Mouse (Mus musculus) MEL (cell line): ENCODE measurements around the gene Esrrb. TPM values are rescaled to one million over a fixed set of nuclear protein-coding genes. Genes with fewer than 3 reads are reported as not detected.

Source experiments
- DNase-seq: peaks from one replicate; pipeline ENCODE4 v3.0.0; 2011; ENCODE audit warnings: low read depth, low spot score
- H3K27ac ChIP-seq: 2 replicates; pipeline ENCODE4 v1.5.1; 2012; ENCODE audit warnings: low read depth, mild to moderate bottlenecking, control low read depth, low read length, moderate library complexity; ENCODE audit not compliant: control insufficient read depth
- H3K27me3 ChIP-seq, 2 experiments: fragments of 150-350 bp in 1 of 2; sonication (generic) in 1 of 2; 2 replicates each; pipeline ENCODE4 v1.6.1; 2012; ENCODE audit warnings: low read length in 2 of 2, mild to moderate bottlenecking in 2 of 2, improper control_type of control experiment in 1 of 2, moderate library complexity in 1 of 2; ENCODE audit not compliant: insufficient read depth in 2 of 2, control insufficient read depth in 1 of 2
- H3K36me3 ChIP-seq, 2 experiments: 2 replicates each; pipeline ENCODE4 v1.6.1; 2012 to 2014; ENCODE audit warnings: low read length in 2 of 2, improper control_type of control experiment in 1 of 2, inconsistent platforms in 1 of 2, mild to moderate bottlenecking in 1 of 2; ENCODE audit not compliant: insufficient read depth in 2 of 2, control insufficient read depth in 1 of 2
- H3K4me1 ChIP-seq, 2 experiments: fragments of 150-350 bp in 1 of 2; sonication (generic) in 1 of 2; 2 replicates each; pipeline ENCODE4 v1.6.1; 2012; ENCODE audit warnings: low read length in 2 of 2, improper control_type of control experiment in 1 of 2, mild to moderate bottlenecking in 1 of 2; ENCODE audit not compliant: insufficient read depth in 2 of 2, control insufficient read depth in 1 of 2
- H3K4me3 ChIP-seq, 2 experiments: fragments of 150-350 bp in 1 of 2; sonication (generic) in 1 of 2; 2 replicates each; pipeline ENCODE4 v1.5.1; 2012; ENCODE audit warnings: low read depth in 2 of 2, low read length in 2 of 2, mild to moderate bottlenecking in 2 of 2, moderate library complexity in 2 of 2, control low read depth in 1 of 2, improper control_type of control experiment in 1 of 2; ENCODE audit not compliant: control insufficient read depth in 1 of 2, insufficient read depth in 1 of 2
- H3K79me2 ChIP-seq: 2 replicates; pipeline ENCODE4 v1.6.1; 2012; ENCODE audit warnings: mild to moderate bottlenecking, low read length, moderate library complexity; ENCODE audit not compliant: control insufficient read depth, poor library complexity, insufficient read depth
- H3K9ac ChIP-seq: 2 replicates; pipeline ENCODE4 v1.6.1; 2012; ENCODE audit warnings: low read depth, mild to moderate bottlenecking, control low read depth, low read length, moderate library complexity; ENCODE audit not compliant: control insufficient read depth, poor library complexity, severe bottlenecking
- H3K9me3 ChIP-seq: fragments of 150-350 bp; sonication (generic); replicated peaks from 2 replicates; pipeline ENCODE4 v1.6.1; 2012; ENCODE audit warnings: mild to moderate bottlenecking, low read length, improper control_type of control experiment, moderate library complexity; ENCODE audit not compliant: insufficient read depth
- CHD2 ChIP-seq: IDR thresholded peaks from 2 replicates; pipeline ENCODE4 v1.6.1; 2011; ENCODE audit warnings: low read length, improper control_type of control experiment
- CTCF ChIP-seq, 3 experiments: IDR thresholded peaks in 2 of 3; conservative IDR thresholded peaks in 1 of 3; 2 replicates each; pipeline ENCODE4 v1.5.1; 2011 to 2012; ENCODE audit warnings: low read length in 3 of 3, low read depth in 2 of 3, mild to moderate bottlenecking in 2 of 3, improper control_type of control experiment in 1 of 3, inconsistent platforms in 1 of 3, mixed read lengths in 1 of 3, moderate library complexity in 1 of 3; ENCODE audit not compliant: control insufficient read depth in 1 of 3, insufficient read depth in 1 of 3, poor library complexity in 1 of 3, severe bottlenecking in 1 of 3
- ETS1 ChIP-seq: IDR thresholded peaks from 2 replicates; pipeline ENCODE4 v1.6.1; 2012; ENCODE audit warnings: low read depth, mild to moderate bottlenecking, inconsistent platforms, low read length, improper control_type of control experiment, moderate library complexity
- GABPA ChIP-seq: IDR thresholded peaks from 2 replicates; pipeline ENCODE4 v1.6.1; 2012; ENCODE audit warnings: low read depth, mild to moderate bottlenecking, inconsistent platforms, low read length, improper control_type of control experiment, moderate library complexity
- MAFK ChIP-seq: IDR thresholded peaks from 2 replicates; pipeline ENCODE4 v1.6.1; 2011; ENCODE audit warnings: low read depth, mild to moderate bottlenecking, low read length, improper control_type of control experiment, borderline replicate concordance
- MYB ChIP-seq: IDR thresholded peaks from 2 replicates; pipeline ENCODE4 v1.6.1; 2011; ENCODE audit warnings: mild to moderate bottlenecking, low read depth, low read length, improper control_type of control experiment
- MYC ChIP-seq: IDR thresholded peaks from 2 replicates; pipeline ENCODE4 v1.6.1; 2011; ENCODE audit warnings: low read depth, mild to moderate bottlenecking, low read length, improper control_type of control experiment, moderate library complexity
- NELFE ChIP-seq: IDR thresholded peaks from 2 replicates; pipeline ENCODE4 v1.6.1; 2011; ENCODE audit warnings: low read depth, low read length, improper control_type of control experiment
- POLR2AphosphoS2 ChIP-seq: IDR thresholded peaks from 2 replicates; pipeline ENCODE4 v1.6.1; 2011; ENCODE audit warnings: low read length, improper control_type of control experiment
- RAD21 ChIP-seq: IDR thresholded peaks from 2 replicates; pipeline ENCODE4 v1.6.1; 2011; ENCODE audit warnings: mild to moderate bottlenecking, low read depth, low read length, improper control_type of control experiment
- SMC3 ChIP-seq: IDR thresholded peaks from 2 replicates; pipeline ENCODE4 v1.6.1; 2011; ENCODE audit warnings: low read depth, low read length, improper control_type of control experiment
- TAL1 ChIP-seq: IDR thresholded peaks from 2 replicates; pipeline ENCODE4 v1.6.1; 2012; ENCODE audit warnings: mild to moderate bottlenecking, inconsistent platforms, low read length, moderate library complexity, mixed read lengths
- TBP ChIP-seq: IDR thresholded peaks from 2 replicates; pipeline ENCODE4 v1.8.0; 2011; ENCODE audit warnings: low read depth, low read length, improper control_type of control experiment
- TCF12 ChIP-seq: IDR thresholded peaks from 2 replicates; pipeline ENCODE4 v1.6.1; 2014; ENCODE audit warnings: low read depth, mild to moderate bottlenecking, inconsistent platforms, low read length, improper control_type of control experiment, moderate library complexity
- USF1 ChIP-seq: IDR thresholded peaks from 2 replicates; pipeline ENCODE4 v1.6.1; 2014; ENCODE audit warnings: low read depth, mild to moderate bottlenecking, inconsistent platforms, low read length, improper control_type of control experiment, moderate library complexity
- ZC3H11A ChIP-seq: IDR thresholded peaks from 2 replicates; pipeline ENCODE4 v1.6.1; 2012; ENCODE audit warnings: low read depth, mild to moderate bottlenecking, inconsistent platforms, low read length, improper control_type of control experiment
- ZKSCAN1 ChIP-seq: IDR thresholded peaks from 2 replicates; pipeline ENCODE4 v1.6.1; 2012; ENCODE audit warnings: low read depth, mild to moderate bottlenecking, inconsistent platforms, low read length, improper control_type of control experiment, moderate library complexity
- ZMIZ1 ChIP-seq: IDR thresholded peaks from 2 replicates; pipeline ENCODE4 v1.6.1; 2012; ENCODE audit warnings: low read depth, mild to moderate bottlenecking, inconsistent platforms, low read length, improper control_type of control experiment, moderate library complexity
- polyA plus RNA-seq, 2 experiments: library from polyadenylated mRNA; stranded (reverse) in 1 of 2; unstranded in 1 of 2; fragments of >175 nt in 1 of 2; fragments of >200 nt in 1 of 2; gene quantifications; 2 replicates each; pipeline versions ENCODE4 v1.2.1 to v1.2.4; 2012; ENCODE audit warnings: low replicate concordance in 2 of 2, low read depth in 1 of 2; ENCODE audit not compliant: insufficient read length in 2 of 2, insufficient read depth in 1 of 2, missing spikeins in 1 of 2
- total RNA-seq: library from RNA; depleted of rRNA; stranded (reverse); fragments of 300-350 nt; gene quantifications from 2 replicates; pipeline ENCODE4 v1.2.3, GENCODE M21; 2012

The Esrrb gene
- total and polyA plus RNA-seq, 3 experiments, result not detected

GRCm38 (mm10) chr12:86331248-86331647 is 29.7 kb upstream of the Esrrb start:
- Histone ChIP-seq H3K9ac (no peak overlapping the region), H3K4me1 (no peaks in the 10 kb centered on the region), H3K79me2 (no peaks in the 10 kb centered on the region), H3K27ac (no peak overlapping the region), H3K36me3 (no peaks in the 10 kb centered on the region), H3K4me3 (no peak overlapping the region), H3K9me3 (no peaks in the 10 kb centered on the region), H3K27me3 (no peaks in the 10 kb centered on the region)
- DNase-seq, result no peak
- no peak for TF ChIP-seq ZC3H11A
- no peak for TF ChIP-seq NELFE

GRCm38 (mm10) chr12:86336209-86336608 is 24.7 kb upstream of the Esrrb start:
- no peak overlapping the region for H3K27ac ChIP-seq
- H3K27me3 ChIP-seq, result no peaks in the 10 kb centered on the region
- H3K36me3 ChIP-seq, result no peaks in the 10 kb centered on the region
- no peak for TF ChIP-seq POLR2AphosphoS2
- no peak for TF ChIP-seq ZMIZ1
- TF ChIP-seq TBP, result no peak
- 0 out of 2 replicates have a peak, but pooled peaks have one; percentile 17 for TF ChIP-seq SMC3
- TF ChIP-seq RAD21, result peak; percentile 20
- TF ChIP-seq ETS1, result no peak
- no peak for TF ChIP-seq GABPA
- no peak for TF ChIP-seq MYB
- peak; percentile 11 to 25 (median 23); a peak in 3 of 6 replicates for TF ChIP-seq CTCF (IDR thresholded peaks at IDR 0.05 in 2 of 3, conservative IDR thresholded peaks at IDR 0.05 in 1 of 3; ENCODE audit: control insufficient read depth in 1 of 3, insufficient read depth in 1 of 3, low read depth in 2 of 3, low read length in 3 of 3, poor library complexity in 1 of 3, severe bottlenecking in 1 of 3)
- TF ChIP-seq MAFK, result no peak
- no peak for TF ChIP-seq CHD2
- TF ChIP-seq ZKSCAN1, result no peak
- no peak for TF ChIP-seq TCF12
- no peak for TF ChIP-seq TAL1
- TF ChIP-seq MYC, result no peak
- no peak for TF ChIP-seq USF1
- TF ChIP-seq, all 39 proteins: peak for 3
- Histone ChIP-seq H3K79me2 (no peaks in the 10 kb centered on the region), H3K4me1 (no peaks in the 10 kb centered on the region), H3K4me3 (no peak overlapping the region), H3K9ac (no peak overlapping the region), H3K9me3 (no peaks in the 10 kb centered on the region)
- DNase-seq, result peak; percentile 10
